ENCODE assay signal across 15 mouse cellular contexts in the genomic region with DNA sequence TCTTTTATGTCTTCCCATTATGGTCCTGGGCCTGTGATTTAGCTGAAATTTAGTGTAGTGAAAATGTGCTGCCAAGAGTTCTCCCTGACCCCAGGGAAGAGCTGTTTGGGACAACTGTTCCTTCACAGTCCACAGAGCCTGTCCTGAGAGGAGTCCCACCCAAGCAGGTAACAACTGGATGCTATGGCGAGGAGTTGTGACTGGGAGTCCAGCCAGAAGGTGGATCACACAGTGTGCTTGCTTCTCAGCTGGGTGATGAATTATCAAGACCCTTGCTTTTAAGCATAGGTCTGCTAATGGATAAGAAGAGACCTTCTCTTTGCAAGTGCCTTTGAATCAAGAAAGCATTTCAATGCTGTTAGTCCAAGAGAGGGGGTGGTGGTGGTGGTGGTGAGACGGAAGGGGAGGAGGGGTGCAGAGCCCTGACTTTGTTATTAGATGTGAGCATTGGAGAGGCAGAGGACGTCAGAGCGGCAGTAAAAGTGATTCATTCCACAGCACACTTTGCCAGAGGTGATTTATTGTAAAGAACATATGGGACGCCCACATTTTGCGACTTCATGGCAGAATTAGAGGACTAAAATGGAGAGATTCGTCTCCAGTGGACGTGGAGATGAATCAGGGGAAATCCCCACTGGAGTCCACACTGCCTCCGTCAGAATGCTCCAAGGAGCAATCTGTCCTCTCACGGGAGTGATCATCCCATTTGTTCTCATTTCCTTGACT.
DNase-seq lines count a peak whose midpoint lies in the region; ATAC-seq and TF ChIP-seq lines count a peak whose summit lies in the region.
"Had no signal": no experiment of that assay in that cellular context is flagged by ENCODE, and none has a peak within 500 bp of the region (broad histone marks: within the 10 kb centered on the region; RNA-seq: fewer than 3 reads in every experiment).

No protein-coding gene starts in this region.

- no peaks in the 10 kb centered on the region for H3K36me3 ChIP-seq in kidney, postnatal 0 days (ENCODE audit: insufficient read depth, low read length)
- no peaks in the 10 kb centered on the region for H3K36me3 ChIP-seq in neural tube, embryonic 12.5 days
- H3K36me3 ChIP-seq: heart, embryonic 15.5 days; hindbrain, embryonic 13.5 days had no signal

- ATAC-seq in kidney, postnatal 0 days (replicated peaks; ENCODE audit: low FRiP score, low read depth), result peak; percentile 57; the same call in 1 of the 2 replicates
- ATAC-seq in neural tube, embryonic 12.5 days (ENCODE audit: low FRiP score, low read depth), result no peak
- ATAC-seq: forebrain, embryonic 13.5 days; midbrain, embryonic 16.5 days had no signal

- no peaks in the 10 kb centered on the region for H3K9me3 ChIP-seq in kidney, postnatal 0 days (replicated peaks; ENCODE audit: low read length)
- no peaks in the 10 kb centered on the region for H3K9me3 ChIP-seq in neural tube, embryonic 12.5 days
- H3K9me3 ChIP-seq: forebrain, embryonic 13.5 days; heart, embryonic 15.5 days; hindbrain, embryonic 13.5 days had no signal

- no peak overlapping the region for H3K4me3 ChIP-seq in kidney, postnatal 0 days (replicated peaks; ENCODE audit: low read depth, low read length)
- H3K4me3 ChIP-seq in left cerebral cortex, adult 2 months, result no peak overlapping the region
- no peak overlapping the region for H3K4me3 ChIP-seq in neural tube, embryonic 12.5 days
- H3K4me3 ChIP-seq: forebrain, embryonic 13.5 days; heart, embryonic 15.5 days; hindbrain, embryonic 13.5 days had no signal

- intact Hi-C loops in left cerebral cortex, adult 2 months (cut with DNase I), result no loop called here
- intact Hi-C loops in heart, postnatal 10 days (cut with DNase I), result no loop called here
- intact Hi-C loops in gastrocnemius, postnatal 36 days (cut with DNase I), result no loop called here

- no peaks in the 10 kb centered on the region for H3K4me1 ChIP-seq in kidney, postnatal 0 days (replicated peaks; ENCODE audit: insufficient read depth, low read length)
- peaks cover 12% of the 10 kb centered on the region for H3K4me1 ChIP-seq in neural tube, embryonic 12.5 days
- H3K4me1 ChIP-seq: forebrain, embryonic 13.5 days; heart, embryonic 15.5 days had no signal

- H3K27ac ChIP-seq in kidney, postnatal 0 days, result no peak overlapping the region
- H3K27ac ChIP-seq in left cerebral cortex, adult 2 months, result no peak overlapping the region
- H3K27ac ChIP-seq in neural tube, embryonic 12.5 days, result no peak overlapping the region
- H3K27ac ChIP-seq: forebrain, embryonic 13.5 days; heart, embryonic 15.5 days; hindbrain, embryonic 13.5 days had no signal

- WGBS in kidney, postnatal 0 days, result 10% methylated on average over 10 of the region's 10 CpGs
- 24% methylated on average over 10 of the region's 10 CpGs for WGBS in neural tube, embryonic 12.5 days

- no peak overlapping the region for H3K9ac ChIP-seq in kidney, postnatal 0 days (ENCODE audit: low read depth, low read length)
- no peak overlapping the region for H3K9ac ChIP-seq in neural tube, embryonic 12.5 days
- H3K9ac ChIP-seq: forebrain, embryonic 13.5 days; heart, embryonic 15.5 days; hindbrain, embryonic 13.5 days had no signal

- peak; percentile 85 for DNase-seq in kidney, postnatal 0 days (ENCODE audit: low spot score)
- DNase-seq in kidney, postnatal 25 days, result no peak
- DNase-seq in embryo, embryonic 11.5 days (ENCODE audit: low read depth, low spot score), result peak; percentile 37
- peak; percentile 14 to 44 for DNase-seq in left cerebral cortex, adult 2 months (ENCODE audit: extremely low spot score in 1 of 2, low spot score in 2 of 2)
- no peak for DNase-seq in heart, postnatal 10 days
- DNase-seq in gastrocnemius, postnatal 36 days, result no peak
- DNase-seq: adrenal gland, postnatal 36 days; cerebellum, postnatal 25 days; kidney, adult 11 months; lung, adult 2 months had no signal

- peak overlapping the region; percentile 25; the same call in 1 of the 2 replicates for H3K4me2 ChIP-seq in kidney, postnatal 0 days (ENCODE audit: low read length)
- H3K4me2 ChIP-seq in neural tube, embryonic 12.5 days (replicated peaks), result 0 out of 2 replicates have a peak overlapping the region, but pooled peaks have one; percentile 18
- H3K4me2 ChIP-seq: forebrain, embryonic 13.5 days; heart, embryonic 15.5 days; hindbrain, embryonic 13.5 days had no signal

- TF ChIP-seq CTCF in kidney, postnatal 0 days (IDR thresholded peaks at IDR 0.05; ENCODE audit: low read depth), result no peak
- TF ChIP-seq CTCF in left cerebral cortex, adult 2 months (IDR thresholded peaks at IDR 0.05), result no peak

- no peaks in the 10 kb centered on the region for H3K27me3 ChIP-seq in kidney, postnatal 0 days (ENCODE audit: insufficient read depth, low read length)
- H3K27me3 ChIP-seq in neural tube, embryonic 12.5 days (replicated peaks), result no peaks in the 10 kb centered on the region
- H3K27me3 ChIP-seq: forebrain, embryonic 13.5 days; heart, embryonic 15.5 days; hindbrain, embryonic 13.5 days had no signal

Comparison
In these comparisons a context has a peak if more than half of its experiments do, and no peak if none do; other contexts are left out.
1. DNase-seq: peak in kidney, postnatal 0 days (single experiment), embryo, embryonic 11.5 days (single experiment) and left cerebral cortex, adult 2 months (2 of 2); none in kidney, postnatal 25 days (0 of 2), heart, postnatal 10 days (0 of 2) and gastrocnemius, postnatal 36 days (0 of 2).